Mouse (Mus musculus): ENCODE data around the gene Rtkn2.
A peak's percentile ranks its signal among the peaks of the same experiment; 100 is the strongest.

The Rtkn2 gene

DNA sequence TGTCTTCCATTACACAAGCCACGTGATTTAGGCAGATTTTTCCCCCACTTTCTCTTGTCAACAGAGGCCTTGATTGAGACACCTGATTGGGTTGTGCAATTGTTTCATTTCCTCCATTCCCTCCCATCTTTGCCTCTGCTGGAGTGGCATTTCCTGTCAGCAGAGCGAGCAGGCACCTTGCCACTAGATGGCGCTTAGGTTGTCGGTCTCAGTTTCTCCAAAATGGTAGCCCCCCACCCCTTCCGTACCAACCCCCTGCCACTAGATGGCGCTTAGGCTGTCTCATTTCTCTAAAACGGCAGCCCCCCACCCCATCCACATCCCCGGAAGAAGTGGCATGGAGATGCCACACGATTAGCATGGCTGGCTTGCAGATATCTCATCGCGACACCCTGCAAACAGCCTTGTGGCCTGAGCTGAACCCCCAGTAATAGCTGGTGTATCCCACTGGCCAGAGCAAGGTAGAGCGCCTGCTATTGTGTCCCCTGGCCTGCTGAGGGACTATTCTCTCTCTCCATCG, 18.8 kb downstream of the Rtkn2 start:
- DNase-seq, result peak; percentile 70

DNA sequence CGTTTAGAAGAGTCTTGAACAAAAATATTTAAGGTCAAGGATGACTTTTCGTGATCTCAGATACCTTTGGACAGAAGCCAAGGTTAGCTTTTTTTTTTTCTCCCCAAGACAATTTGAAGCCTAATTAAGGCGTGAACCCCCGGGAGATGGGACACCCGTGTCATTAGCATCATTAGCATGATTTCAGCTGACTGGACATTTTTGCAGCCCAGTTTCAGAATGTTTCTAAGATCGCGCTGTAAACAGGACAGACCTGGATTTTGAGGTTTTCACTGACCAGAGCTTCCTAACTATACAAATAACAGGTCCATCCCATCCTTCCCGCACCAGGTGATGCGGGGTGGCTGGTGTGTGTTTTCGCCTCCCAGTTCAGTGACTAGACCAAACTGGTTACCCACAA, 19.8 kb downstream of the Rtkn2 start:
- no peak for DNase-seq

DNA sequence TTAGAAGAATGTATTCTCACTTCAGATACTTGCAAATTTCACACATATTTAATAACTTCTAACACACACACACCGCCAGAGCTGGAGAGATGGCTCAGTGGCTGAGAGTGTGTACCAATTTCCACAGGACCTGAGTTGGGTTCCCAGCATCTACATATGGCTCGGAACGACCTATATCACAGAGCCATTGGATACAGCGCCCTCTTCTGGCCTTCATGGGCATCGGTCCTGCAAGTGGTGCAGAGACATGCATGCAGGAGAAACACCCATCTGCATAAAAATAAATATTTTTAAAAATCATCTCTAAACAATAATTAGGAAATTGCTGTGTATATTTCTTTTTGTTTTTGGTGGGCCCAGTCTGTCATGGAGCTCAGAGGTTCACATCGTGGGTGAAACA, 22.1 kb downstream of the Rtkn2 start:
- DNase-seq, result no peak

DNA sequence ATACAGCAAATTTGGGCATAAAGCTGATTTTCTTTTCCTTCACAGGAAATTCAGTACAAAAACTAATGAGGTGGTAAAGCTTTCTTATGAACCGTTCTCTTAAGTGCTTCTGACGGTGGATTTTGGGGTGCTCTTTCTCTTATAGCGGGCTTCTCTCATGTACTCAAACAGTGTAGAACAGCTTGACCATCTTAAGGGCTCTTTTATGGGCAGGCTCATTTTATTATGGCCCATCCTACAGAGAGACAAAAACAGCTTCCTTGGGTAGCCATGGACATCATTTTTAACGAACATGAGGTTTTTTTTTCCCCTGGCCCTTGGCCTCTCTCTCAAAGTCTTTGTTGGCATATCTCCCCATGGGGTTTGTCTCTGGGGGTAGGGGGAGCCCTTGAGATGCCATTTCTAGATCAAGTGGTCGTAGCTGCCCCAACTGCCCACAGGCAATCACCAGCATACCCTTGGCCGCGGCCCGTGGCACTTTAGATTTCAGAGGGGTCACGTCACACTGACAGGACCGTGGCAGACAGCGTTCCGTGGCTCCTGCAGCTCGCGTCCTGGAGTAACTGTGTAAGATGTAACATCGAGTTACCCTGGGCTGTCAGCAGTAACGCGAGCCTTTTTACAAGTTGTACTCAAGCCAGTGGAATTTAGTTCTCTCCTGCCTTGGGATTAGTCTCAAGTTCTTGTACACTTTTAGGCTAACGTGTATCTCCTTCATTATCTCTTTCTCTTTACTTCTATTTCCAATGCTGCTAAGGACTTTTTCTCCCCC, 24.5 kb downstream of the Rtkn2 start:
- DNase-seq, result no peak

DNA sequence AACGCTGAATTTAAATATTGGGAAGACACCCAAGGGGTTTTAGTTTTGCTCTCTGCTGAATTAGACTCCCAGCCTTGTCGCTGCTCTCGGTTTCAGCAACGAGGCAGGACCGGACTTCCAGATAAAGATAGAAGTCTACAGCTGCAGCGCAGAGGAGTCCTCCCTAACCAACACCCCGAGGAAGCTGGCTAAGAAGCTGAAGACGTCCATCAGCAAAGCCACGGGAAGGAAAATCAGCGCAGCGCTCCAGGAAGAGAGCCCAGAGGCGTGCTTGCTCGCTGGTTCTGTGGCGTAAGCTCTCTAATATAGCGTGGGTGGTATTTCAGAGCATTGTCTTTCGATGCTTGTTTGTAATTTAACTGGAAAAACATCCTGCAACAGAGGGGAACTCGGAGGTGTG, 26.0 kb downstream of the Rtkn2 start:
- no peak for DNase-seq

DNA sequence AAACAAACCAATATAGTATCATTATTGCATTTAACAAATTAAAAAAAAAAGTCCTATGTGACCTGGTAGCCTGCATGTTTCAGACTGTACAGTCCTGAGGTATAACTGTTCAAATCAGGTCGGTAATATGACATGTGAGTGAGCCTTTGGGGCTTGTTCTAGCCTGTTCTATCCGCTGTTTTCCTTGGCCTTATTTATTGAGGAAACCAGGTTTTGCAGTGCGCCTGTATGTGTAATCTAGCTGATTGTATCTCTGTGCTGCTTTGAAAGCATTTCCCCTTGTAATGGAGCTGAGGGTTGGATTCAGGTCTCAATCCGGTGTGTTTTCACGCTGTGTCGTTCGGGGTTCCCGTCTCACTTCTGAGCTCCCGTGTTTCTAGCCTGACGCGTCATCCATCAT, 27.1 kb downstream of the Rtkn2 start:
- no peak for DNase-seq

DNA sequence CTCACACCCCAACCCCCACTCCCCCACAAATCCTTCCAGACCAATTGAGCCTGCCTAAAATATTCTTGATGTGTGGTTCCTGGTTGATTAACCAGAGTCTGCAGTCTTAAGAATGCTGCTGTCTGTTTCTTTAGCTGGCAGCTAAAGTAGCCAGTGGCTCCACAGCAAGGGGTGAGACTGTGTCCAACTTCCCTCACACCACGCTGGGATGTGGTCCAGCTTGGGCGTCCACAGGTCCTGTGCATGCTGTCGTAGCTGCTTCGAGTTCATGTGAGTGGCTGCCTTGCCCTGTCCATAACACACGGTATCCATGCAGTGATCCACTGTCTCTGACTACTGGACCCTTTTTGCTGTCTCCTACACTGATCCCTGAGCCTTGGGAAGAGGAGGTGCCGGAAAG, 27.7 kb downstream of the Rtkn2 start:
- DNase-seq, result no peak

DNA sequence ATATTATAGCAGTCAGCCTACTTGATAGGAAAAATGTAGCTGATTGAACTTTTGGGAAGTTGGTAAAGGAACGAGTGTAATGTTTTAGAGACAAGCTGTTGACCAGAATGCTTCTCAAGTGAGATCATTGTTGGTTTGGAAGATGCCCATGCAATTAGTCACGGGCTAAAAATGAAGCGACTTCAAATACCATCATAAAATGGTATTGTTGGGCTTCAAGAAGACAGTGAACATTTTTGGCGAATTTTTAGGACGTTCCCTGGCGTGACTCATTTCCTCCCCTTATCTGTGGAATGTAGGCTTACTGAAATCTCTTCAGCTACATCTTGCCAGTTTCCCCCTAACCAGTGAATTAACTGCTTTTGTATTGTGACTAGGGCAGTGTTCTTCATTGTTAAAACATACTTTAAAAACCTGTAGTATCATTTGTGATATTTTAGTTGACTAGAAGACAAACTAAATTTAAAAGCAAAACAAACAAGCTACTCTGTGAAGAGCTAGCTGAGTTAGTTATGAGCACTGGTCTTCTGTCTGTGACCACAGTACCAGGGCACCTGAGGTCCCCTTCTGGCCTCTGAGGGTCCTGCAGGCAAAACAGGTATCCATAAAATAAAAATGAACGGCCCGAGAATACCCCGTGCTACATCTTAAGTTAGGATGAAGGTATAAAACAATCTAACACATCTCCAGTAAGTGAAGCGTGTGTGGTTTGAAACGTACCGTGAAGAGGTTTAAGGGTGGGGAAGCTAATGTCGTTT, 29.0 kb downstream of the Rtkn2 start:
- no peak for DNase-seq

DNA sequence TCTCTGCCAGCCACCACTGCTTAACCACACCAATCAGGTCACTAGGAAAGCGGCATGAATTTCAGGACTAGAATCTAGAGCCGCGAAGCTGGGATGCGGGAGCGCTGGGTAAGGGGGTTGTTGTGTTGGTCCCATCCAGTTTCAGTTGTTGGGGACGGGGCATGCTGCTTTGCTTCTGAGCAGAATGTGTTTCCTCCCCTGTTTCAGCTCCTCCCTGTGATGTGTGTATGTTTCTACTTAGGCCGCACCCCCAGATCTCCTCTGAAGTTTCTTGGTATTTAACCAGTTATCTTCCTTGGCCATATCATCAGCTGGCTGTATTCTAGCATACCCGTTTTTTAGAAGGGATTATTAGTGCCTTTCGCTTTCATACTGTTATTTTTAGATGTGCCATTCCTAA, 29.9 kb downstream of the Rtkn2 start:
- no peak for DNase-seq

DNA sequence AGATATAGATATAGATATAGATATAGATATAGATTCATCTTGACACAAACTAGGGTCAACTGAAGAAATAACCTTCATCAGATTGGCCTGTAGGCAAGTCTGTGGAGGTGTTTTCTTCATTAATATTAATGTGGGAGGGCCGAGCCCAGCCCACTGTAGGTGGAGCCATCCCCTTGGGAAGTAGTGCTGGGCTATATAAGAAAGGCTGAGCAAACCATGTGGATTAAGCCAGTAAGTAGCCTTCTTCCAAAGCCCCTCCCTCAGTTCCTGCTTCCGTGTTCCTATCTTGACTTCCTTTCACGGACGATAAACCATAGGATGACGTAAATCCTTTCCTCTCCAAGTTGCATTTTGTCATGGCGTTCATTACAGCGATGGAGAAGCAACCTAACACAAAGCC, 30.5 kb downstream of the Rtkn2 start:
- DNase-seq, result no peak

DNA sequence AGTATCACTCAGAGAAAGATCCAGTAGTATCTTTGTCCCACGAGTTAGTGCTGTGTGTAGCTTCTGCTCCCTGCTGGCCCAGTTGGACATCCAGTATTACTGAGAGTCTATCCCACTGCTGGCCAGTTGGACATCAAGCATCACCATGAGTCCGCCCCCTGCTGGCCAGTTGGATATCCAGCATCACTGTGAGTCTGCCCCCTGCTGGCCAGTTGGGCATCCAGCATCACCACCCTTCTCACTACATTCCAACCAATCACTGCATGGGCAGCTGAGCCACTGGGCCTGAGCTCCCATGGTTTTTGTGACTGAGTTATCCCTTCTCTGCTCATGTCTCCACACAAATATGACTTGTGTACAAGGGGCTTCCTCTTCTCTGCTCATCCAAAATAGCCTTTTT, 33.8 kb downstream of the Rtkn2 start:
- DNase-seq, result peak; percentile 51

DNA sequence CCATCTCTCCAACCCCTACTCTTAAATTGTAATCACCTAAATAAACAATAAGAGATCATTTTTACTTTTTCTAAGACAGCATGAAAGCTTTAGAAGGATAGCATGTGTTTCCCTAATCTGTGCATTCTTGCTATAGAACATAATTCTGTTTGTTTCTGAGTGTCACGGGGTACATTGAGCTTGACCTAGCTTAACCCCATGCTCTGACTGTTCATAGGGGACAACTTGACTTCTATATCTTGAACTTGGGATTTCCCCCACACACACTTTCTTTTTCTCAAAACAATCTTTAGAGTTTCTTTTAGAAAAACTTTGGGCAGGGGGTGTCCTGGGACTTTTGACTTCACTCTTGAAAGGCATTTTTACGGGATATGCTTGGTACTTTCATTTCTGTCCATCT, 41.4 kb downstream of the Rtkn2 start:
- DNase-seq, result no peak

DNA sequence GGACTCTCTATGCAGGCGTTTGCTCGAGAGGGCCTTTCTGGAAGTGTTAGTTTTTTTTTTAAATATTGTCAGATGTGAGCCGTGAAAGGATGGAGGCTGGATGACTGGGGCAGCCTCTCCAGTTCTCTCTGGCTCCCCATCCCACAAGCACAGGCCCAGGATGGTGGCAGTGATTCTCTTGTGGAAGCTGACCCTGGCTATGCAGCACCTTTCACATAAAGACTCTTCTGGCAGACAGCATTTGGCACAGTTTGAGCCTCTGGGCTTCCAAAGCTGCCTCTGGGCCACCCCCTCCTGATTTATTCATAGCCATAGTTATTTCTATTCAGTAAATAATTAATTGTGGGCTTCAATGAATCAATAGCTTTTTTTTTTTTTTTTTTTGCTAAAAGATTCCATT, 46.3 kb downstream of the Rtkn2 start:
- no peak for DNase-seq

DNA sequence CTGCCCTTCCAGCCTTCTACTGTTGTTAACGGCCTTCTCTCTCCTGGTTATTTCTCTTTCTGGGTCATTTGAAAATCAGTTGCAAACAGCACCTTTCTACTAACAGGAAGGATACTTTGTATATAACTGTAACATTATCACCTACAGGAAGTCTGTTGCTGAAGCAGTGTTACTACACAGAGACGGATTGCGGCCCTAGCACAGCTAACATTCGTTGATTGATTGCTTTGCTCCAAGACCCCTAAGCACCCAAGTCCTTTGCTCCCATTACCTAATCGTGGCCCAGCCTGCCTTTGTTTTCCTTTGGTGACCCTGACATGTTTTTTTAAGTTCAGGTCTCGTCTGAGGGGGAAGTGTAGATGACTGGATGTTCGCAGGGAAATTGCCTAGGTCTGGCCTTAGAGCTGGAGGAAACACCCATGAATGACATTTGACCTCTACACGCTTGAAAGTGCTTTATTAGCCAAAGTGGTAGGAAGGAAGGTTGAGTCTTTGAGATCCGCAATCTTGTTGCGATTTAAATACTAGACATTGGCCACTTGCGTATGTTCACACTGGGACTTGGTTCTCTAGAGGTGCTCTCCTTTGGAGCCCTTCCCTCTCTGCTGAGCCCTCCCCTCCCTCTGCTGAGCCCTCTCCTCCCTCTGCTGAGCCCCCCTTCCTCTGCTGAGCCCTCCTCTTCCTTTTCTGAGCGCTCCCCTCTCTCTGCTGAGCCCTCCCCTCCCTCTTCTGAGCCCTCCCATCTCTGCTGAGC, 49.1 kb downstream of the Rtkn2 start:
- DNase-seq, result no peak

DNA sequence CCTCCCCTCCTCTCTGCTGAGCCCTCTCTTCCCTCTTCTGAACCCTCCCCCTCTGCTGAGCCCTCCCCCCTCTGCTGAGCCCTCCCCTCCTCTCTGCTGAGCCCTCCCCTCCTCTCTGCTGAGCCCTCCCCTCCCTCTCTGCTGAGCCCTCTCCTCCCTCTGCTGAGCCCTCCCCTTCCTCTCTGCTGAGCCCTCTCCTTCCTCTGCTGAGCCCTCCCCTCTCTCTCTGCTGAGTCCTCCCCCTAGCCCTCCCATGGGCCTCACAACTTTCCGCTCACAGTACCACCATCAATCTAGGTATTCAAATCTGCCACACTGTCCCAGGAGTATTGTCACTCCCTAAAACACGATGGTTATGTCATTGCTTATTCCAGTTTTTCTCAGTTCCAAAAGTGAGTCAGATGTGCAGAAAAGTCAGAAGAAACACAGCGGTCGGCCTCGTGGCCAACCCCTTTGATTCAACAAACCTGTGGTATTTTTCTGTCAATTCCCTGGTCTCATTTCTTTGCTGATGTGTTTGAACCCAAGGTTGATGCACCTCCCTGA, 49.8 kb downstream of the Rtkn2 start:
- no peak for DNase-seq

DNA sequence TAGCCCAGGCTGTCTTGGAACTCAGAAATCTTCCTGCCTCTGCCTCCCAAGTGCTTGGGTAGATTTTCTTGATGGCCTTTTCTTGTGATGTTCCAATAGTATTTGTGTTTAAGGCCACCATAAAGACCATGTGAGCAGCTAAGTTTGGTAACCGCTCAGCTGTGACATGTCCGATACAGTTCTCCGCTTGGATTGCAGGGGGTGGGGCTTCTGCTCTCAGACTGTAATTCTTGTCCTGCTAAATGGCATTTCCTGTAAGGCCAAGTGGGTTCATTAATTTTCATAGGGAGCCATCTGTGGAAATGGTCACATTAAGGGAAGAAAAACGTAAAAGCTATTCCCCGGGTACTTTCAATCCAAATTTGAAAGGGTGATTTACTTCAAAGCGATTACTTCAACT, 50.7 kb downstream of the Rtkn2 start:
- no peak for DNase-seq

DNA sequence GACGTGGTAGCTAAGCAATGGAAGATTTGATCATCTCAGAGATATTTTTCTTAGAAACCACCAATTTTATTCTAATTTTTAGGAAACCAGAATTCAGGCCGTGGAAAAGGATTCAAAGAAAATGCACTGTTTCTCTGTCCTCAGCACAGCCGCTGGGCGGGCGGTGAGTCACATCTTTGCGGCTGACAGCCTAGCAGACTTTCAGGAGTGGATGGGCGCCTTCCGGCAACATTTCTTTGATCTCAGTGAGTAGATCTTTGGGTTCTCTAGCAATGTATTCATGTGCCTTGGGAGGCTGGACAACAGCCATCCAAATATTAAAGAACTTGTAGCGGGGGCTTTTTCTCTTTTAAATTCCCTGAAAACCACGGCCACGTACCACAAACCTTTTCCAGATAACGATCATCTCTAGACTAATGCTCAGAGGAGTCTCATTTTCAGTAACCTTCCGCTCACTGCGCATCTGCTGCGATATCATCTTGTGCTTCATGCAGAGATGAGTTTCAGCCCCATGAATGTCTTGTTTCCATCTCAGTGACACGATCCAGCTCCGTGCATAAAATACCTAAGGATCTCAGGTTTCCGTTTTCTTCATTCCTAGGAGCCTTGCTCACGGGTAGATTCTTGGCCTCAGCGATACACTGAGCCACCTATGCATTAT, 56.5 kb downstream of the Rtkn2 start:
- no peak for DNase-seq

DNA sequence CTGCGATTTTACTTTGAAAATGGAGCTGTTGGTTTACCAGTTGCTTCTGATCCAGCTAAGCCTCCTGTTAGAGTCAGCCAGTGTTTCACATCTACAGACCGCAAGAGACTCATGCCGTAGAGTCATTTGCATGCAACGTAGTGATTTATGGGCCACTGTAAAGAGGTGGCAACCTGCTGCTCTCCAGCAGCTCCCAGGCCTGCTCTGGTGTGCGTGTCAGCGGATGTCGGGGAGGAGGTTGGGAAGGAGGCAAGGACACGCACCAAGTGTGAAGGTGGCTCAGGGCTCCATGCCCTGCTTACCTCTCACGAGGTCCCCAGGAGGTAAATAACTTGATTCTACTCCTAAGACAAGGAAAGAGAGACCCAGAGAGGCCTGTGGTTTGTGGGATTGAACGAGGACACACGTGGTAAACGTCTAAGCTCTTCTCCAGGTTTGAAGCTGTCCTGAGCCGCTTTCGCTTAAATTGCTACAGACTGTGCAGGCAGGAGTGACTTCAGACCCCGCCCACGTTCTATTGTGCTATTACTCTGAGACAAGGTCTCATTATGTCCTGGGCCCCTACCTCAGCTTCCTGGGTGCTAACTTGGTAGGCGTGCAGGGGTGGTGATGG, 57.1 kb downstream of the Rtkn2 start:
- no peak for DNase-seq

DNA sequence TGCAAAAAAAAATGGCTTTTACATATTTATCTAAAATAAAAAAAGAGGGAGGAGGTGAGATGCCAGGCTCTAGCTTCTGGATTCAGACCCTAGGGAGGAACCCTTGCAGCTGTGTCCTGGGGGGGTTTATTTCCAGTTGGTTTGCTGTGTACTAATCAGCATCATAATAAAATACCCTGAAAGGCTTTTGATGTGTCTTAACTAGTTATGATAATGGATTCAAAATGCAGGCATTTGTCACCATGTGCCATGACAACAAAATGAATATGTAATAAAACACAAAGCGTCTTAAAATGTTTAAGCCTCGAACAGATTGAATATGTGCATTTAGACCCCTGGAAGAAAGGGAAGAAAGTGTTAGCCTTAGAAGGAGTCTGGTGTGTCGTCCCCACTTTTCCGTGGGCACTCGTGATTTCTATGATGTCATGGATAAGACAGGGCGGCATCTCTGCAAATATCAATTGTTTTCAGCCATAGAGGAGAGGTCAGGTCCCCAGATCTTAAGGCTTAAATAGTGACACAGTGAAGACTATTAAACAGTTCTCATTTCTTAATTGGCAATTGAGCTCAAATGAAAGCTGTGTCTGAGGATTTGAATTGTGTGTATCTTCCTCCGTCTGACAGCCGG, 59.7 kb downstream of the Rtkn2 start:
- no peak for DNase-seq

DNA sequence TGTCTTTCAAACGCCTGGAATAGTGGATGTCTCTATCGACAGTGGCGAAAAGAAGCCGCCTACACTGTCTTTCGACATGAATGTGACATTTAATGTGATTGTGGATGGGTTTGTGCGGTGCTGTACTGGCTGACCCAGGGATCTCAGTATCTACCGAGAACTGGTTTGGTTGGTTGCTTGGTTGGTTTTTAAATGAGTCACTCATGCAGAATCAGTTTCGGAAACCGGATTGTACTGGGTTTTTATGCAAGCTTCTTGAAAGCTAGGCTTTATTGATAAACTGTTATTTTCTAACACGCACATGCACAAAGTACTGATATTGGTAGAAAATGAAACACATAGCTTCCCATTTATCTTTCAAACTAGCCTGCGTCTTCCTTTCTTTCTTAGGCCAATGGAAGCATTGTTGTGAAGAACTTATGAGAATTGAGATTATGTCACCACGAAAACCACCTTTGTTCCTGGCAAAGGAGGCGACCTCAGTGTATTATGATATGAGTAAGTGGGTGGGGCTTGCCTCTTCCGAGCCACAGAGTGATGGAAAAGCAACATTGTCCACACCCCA, 60.4 kb downstream of the Rtkn2 start:
- no peak for DNase-seq

DNA sequence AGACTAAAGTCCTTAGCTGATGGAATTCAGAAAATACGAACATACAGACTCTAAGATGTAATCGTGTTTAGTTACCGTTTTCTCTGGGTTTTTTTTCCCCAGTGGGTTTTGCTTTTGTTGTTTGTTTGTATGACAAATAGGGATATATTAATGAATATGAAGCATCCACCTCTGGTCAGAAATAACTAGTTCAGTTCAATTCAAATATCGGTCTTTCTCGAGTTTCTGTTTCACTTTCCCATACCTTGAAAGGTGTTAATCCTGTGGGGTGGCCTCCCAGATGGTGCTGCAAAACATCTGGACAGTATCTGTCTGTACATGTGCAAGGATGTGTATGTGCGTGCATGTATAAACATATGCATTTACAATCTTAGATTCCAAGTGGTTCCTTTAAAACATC, 61.0 kb downstream of the Rtkn2 start:
- no peak for DNase-seq

DNA sequence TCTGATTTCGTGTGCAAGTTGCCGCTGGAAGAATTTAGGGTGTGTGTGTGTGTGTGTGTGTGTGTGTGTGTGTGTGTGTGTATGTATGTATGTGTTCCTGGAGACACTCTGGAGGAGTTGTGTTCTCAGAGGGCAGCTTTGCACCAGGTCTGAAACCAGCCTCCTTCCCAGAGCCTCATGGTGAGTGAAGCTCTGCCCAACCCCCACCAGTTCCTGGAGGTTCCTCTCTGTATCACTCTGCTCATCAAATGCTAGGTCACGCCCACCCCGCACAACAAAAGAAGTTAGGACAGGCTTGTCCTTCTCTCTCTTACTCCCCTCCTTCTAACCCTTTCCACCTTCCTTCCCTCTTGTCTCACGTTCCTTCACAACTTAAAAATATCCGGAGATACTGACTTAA, 64.6 kb downstream of the Rtkn2 start:
- DNase-seq, result no peak
